Mouse (Mus musculus) lung, embryonic 16.5 days (tissue): ENCODE measurements around the gene Rtn4. TPM values are rescaled to one million over a fixed set of nuclear protein-coding genes. Genes with fewer than 3 reads are reported as not detected.

Source experiments
- ATAC-seq: fragments of 200-750 bp; cut with Nextera tagmentation; 2 replicates; pipeline ENCODE4 v1.8.0; 2017; ENCODE audit warnings: low read depth, mild to moderate bottlenecking, moderate library complexity
- H3K27ac ChIP-seq: fragments of 300-500 bp; sonication (generic); 2 replicates; pipeline ENCODE4 v1.5.1; 2014; ENCODE audit warnings: mild to moderate bottlenecking, control low read depth, low read length
- H3K27me3 ChIP-seq: fragments of 300-500 bp; sonication (generic); 2 replicates; pipeline ENCODE4 v1.6.1; 2014; ENCODE audit warnings: low read depth, low read length, mixed read lengths; ENCODE audit not compliant: control insufficient read depth, insufficient read depth
- H3K36me3 ChIP-seq: fragments of 300-500 bp; sonication (generic); 2 replicates; pipeline ENCODE4 v1.6.1; 2014; ENCODE audit warnings: low read length; ENCODE audit not compliant: control insufficient read depth, insufficient read depth
- H3K4me1 ChIP-seq: fragments of 300-500 bp; sonication (generic); replicated peaks from 2 replicates; pipeline ENCODE4 v1.6.1; 2014; ENCODE audit warnings: low read length, mixed read lengths; ENCODE audit not compliant: control insufficient read depth, insufficient read depth
- H3K4me2 ChIP-seq: fragments of 300-500 bp; sonication (generic); 2 replicates; pipeline ENCODE4 v1.6.1; 2014; ENCODE audit warnings: low read depth, low read length, control low read depth
- H3K4me3 ChIP-seq: fragments of 300-500 bp; sonication (generic); 2 replicates; pipeline ENCODE4 v1.5.1; 2014; ENCODE audit warnings: mild to moderate bottlenecking, low read length, control low read depth
- H3K9ac ChIP-seq: fragments of 300-500 bp; sonication (generic); 2 replicates; pipeline ENCODE4 v1.6.1; 2014; ENCODE audit warnings: low read length, control low read depth
- H3K9me3 ChIP-seq: fragments of 300-500 bp; sonication (generic); 2 replicates; pipeline ENCODE4 v1.6.1; 2016; ENCODE audit warnings: low read length; ENCODE audit not compliant: control insufficient read depth
- WGBS: fragments of 180-500 bp; shearing (Covaris S2); extraction: QIAGEN DNeasy Blood & Tissue Kit; methylation state at CpG from one replicate; pipeline ENCODE4 v1.1.7; 2014; 5-methylcytosine and 5-hydroxymethylcytosine counted together
- polyA plus RNA-seq: library from polyadenylated mRNA; unstranded; fragments of >200 nt; fragmentation: Nextera tagmentation; extraction: Ambion mirVana; gene quantifications from 2 replicates; pipeline ENCODE4 v1.2.1, GENCODE M21; 2015

The Rtn4 gene
- polyA plus RNA-seq, 1 experiment from 2014 or later: 43.0 TPM

DNA sequence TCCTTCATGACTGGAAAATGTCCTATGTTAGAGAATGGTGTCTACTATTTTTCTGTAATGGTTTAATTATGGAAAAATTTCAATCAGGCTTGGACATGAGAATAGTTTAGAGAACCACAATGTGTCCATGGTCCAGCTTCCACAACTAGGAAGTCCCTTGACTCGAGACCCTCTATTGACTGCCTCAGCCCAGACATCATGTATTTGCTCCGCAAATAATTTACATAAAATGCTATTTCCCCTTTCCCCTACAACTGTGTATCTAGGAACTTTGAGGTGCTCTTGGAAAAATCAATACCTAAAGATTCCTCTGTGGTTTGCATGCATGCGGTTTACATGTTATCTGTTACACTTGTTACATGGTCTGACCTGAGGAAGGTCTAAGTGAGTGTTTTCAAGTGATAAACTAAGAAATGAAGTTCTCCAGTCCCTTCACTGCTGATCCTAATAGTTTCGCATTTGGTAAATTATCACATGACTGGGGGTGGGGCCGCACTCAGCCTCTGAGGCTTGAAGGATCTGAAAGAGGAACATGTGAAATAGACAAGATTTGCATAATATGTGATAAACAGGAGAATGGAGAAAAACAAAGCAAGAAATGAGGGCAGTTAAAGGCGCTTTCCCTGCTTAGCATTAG is 94.0 kb downstream of the Rtn4 start:
- WGBS: 74% methylated on average over 6 of the region's 6 CpGs

DNA sequence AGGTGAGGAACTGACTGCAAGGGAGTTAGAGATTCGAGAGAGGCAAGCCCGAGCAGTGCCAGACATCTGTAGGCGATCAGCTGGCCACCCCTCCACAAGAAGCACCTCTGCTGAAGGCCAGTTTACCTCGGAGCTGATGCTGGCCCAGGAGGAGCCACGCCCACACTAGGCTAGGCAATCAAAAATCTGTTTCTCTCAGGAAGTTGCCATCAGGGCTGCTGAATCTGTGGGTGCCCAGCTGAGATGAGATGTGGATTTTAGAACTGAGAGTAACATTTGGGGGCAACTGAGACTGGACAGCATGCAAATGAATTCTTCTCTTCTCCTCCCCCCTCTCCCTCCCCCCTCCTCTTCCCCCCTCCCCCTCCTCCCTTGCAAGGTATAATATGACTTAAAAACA is 94.7 kb downstream of the Rtn4 start:
- Histone ChIP-seq H3K27ac (no peak overlapping the region), H3K36me3 (no peaks in the 10 kb centered on the region), H3K9ac (no peak overlapping the region), H3K27me3 (no peaks in the 10 kb centered on the region), H3K4me2 (no peak overlapping the region), H3K4me1 (no peaks in the 10 kb centered on the region), H3K9me3 (no peaks in the 10 kb centered on the region), H3K4me3 (no peak overlapping the region)
- 11% methylated on average over 5 of the region's 5 CpGs for WGBS
- ATAC-seq: no peak

More for the DNA sequence above, 94.0 kb downstream of the Rtn4 start:
- Histone ChIP-seq H3K9me3 (no peaks in the 10 kb centered on the region), H3K27me3 (no peaks in the 10 kb centered on the region), H3K4me1 (no peaks in the 10 kb centered on the region), H3K4me3 (no peak overlapping the region), H3K27ac (no peak overlapping the region), H3K36me3 (no peaks in the 10 kb centered on the region), H3K4me2 (no peak overlapping the region), H3K9ac (no peak overlapping the region)
- no peak for ATAC-seq

DNA sequence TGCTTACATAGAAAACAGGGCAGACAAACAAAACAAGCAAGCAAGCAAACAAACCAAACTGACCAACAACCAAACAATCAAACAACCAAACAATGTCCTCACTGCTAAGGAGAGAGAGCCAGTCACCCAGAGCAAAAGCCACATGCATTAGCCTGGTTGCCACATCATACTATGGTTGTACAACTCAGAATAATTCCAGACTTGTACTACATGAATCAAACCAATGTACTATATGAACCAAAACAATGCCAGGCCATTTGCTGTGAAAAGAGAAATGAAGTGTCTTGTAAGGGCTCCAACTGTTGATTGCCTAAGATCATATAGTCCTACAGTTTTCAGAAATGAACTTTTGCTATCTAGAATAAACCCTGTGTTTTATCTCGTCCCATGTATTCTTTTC is 95.8 kb downstream of the Rtn4 start:
- no peak overlapping the region for H3K27ac ChIP-seq
- WGBS: 28% methylated on average over 1 of the region's 1 CpGs
- no peak overlapping the region for H3K4me2 ChIP-seq
- no peaks in the 10 kb centered on the region for H3K27me3 ChIP-seq
- no peak overlapping the region for H3K4me3 ChIP-seq
- H3K9ac ChIP-seq: no peak overlapping the region
- ATAC-seq: peak; percentile 52; the same call in 1 of the 2 replicates
- no peaks in the 10 kb centered on the region for H3K36me3 ChIP-seq
- no peaks in the 10 kb centered on the region for H3K4me1 ChIP-seq
- H3K9me3 ChIP-seq: no peaks in the 10 kb centered on the region

DNA sequence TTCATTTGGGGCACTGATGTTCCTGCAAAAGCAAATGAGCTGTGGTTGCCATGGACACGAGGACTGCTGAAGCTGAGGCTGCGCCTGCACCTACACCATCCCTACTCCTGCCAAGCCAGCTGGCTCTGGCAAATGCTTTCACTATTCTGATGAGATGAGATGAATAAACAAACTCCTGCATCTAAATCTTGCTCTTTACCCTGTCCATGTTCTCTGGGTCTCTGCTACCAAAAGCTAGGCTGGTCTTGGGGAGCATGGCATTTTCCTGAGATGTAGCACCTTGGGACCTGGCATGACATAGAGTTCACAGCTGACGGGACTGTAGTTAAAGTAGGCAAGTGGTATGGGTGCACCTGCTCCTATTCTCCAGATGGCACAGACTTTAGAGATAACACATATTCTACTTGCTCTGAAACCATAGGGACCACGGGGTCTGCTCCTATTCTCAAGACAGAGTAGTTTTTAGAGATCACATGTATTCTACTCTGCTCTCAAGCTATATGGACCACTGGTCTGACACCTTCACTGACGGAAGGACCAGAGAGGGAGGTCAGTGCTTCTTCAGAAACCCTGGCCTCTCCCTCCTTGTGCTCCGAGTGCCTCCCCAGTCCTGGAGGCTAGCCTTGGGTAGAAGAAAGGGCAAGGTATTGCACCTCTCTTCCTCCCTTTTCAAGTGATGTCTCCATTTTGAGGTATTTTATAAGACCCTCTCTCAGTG is 96.3 kb downstream of the Rtn4 start:
- ATAC-seq: 0 out of 2 replicates have a peak, but pooled peaks have one; percentile 10
- H3K4me2 ChIP-seq: no peak overlapping the region
- WGBS: 59% methylated on average over 6 of the region's 6 CpGs

DNA sequence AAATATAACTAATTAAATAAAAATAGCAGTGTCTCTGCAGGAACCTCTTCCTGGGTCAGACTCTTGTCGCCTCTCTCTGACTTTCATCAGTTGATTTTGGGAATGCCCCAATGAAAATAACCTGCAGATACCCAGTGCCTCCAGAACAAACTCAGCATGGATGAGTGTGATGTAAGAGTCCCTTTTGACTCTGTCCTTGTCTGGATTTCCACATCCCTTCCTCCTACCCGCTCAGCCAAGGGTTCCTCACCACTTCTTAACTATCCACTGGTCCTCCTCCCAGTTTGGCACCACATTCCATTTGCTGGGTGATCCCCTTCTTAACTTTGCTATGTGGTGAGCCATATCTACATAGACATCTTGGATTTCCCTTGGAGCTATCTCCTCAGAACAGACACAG is 98.0 kb downstream of the Rtn4 start:
- Histone ChIP-seq H3K4me1 (no peaks in the 10 kb centered on the region), H3K36me3 (no peaks in the 10 kb centered on the region), H3K9ac (no peak overlapping the region), H3K4me3 (no peak overlapping the region), H3K27ac (no peak overlapping the region), H3K4me2 (no peak overlapping the region), H3K27me3 (no peaks in the 10 kb centered on the region), H3K9me3 (no peaks in the 10 kb centered on the region)
- WGBS: 77% methylated on average over 2 of the region's 2 CpGs
- no peak for ATAC-seq

More for the DNA sequence above, 96.3 kb downstream of the Rtn4 start:
- H3K4me1 ChIP-seq: no peaks in the 10 kb centered on the region
- H3K27me3 ChIP-seq: no peaks in the 10 kb centered on the region
- H3K9ac ChIP-seq: no peak overlapping the region
- H3K27ac ChIP-seq: no peak overlapping the region
- no peak overlapping the region for H3K4me3 ChIP-seq
- no peaks in the 10 kb centered on the region for H3K9me3 ChIP-seq
- H3K36me3 ChIP-seq: no peaks in the 10 kb centered on the region

Other genes with a start within 250 kb of the Rtn4 start
- 26.0 and 30.1 TPM in 2 replicates for gene Prorsd1, start 177.9 kb upstream of the Rtn4 start, polyA plus RNA-seq
- gene Mtif2, start 166.5 kb upstream of the Rtn4 start, polyA plus RNA-seq: 42.0 and 43.8 TPM in 2 replicates
- 0.21 and 0.34 TPM in 2 replicates for gene Clhc1, start 145.0 kb upstream of the Rtn4 start, polyA plus RNA-seq
- 974 and 1,066 TPM in 2 replicates for gene Rps27a, start 144.8 kb upstream of the Rtn4 start, polyA plus RNA-seq
- 0.08 and 0.15 TPM in 2 replicates for gene 4931440F15Rik, start 132.7 kb downstream of the Rtn4 start, polyA plus RNA-seq